Mouse (Mus musculus): ENCODE measurements around the gene Spata48. TPM values are rescaled to one million over a fixed set of nuclear protein-coding genes. Genes with fewer than 3 reads are reported as not detected.

Gene Spata48
- total and polyA plus RNA-seq, 3 experiments: 0.15 to 1.1 TPM; not detected in 1

DNA sequence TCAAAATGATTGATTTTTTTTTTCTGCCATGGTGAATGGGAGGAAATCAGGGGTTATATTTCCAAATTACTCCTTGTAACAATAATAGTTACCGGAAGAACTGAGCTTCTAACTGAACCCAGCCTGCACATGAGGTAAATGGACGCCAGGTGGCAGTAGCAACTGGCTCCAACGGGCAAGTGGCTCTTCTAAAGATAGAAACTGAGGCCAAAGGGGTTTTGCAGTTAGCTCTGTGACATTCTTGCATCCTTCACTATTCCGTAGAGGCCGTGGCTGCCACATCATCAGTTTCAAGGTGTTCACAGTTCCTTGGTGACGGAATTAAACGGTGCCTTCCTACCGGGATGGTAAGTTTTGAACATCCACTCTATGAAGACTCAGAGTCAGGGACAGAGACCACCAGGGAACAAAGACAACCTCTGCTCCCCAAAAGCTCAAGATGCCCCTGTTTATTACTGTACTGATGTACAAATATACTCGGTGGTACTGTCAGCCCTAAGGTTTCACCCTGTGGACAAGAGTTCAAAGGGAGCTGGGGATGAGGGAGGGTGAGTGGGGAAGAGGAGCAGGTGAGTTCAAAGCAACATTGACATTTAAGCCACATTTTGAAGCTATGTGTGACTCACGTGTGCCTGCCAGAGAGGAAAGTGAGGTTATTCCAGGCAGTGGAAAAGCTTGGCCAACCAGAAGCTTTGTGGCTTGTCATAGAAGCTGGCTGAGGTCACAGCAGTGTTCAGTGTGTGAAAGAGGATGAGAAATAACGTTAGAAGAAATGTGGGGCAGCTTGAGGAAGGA, 95.5 kb downstream of the Spata48 start (continued):
- TF ChIP-seq MYC (IDR thresholded peaks at IDR 0.05; ENCODE audit: low read depth, low read length) (peak; percentile 69; the same call in 1 of the 2 replicates), NRF1 (IDR thresholded peaks at IDR 0.05; ENCODE audit: insufficient read depth, low read depth, low read length, poor library complexity, severe bottlenecking) (0 out of 2 replicates have a peak, but pooled peaks have one; percentile 10), CHD2 (IDR thresholded peaks at IDR 0.05; ENCODE audit: low read length) (no peak)

DNA sequence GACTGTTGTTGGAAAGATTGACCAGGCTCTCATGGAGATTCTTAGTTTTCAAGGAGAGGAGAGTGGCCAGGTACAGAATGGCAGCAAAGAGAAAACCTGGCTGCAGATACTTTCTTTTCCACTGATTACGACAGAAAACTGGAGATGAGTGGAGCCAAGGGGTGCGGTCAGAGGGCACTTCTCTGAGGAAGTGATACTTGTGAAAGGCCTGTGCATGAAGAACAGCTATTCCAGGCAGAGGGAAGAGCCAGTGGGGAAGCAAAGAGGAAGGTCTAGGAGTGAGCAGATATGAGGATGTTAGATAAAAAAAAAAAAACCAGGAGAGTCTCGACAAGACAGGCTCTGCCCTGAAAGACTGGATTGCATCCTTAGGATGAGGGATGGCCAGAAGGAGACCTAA, 96.8 kb downstream of the Spata48 start:
- Histone ChIP-seq H3K9ac (ENCODE audit: control insufficient read depth, low read depth, low read length, poor library complexity, severe bottlenecking) (peak overlapping the region; percentile 34), H3K27me3 (ENCODE audit: control insufficient read depth in 1 of 2, insufficient read depth in 2 of 2, low read length in 2 of 2) (no peaks in the 10 kb centered on the region), H3K36me3 (ENCODE audit: control insufficient read depth in 1 of 2, insufficient read depth in 2 of 2, low read length in 2 of 2) (peaks cover 0 to 31% of the 10 kb centered on the region in 2 experiments; a peak in 2 of 4 replicates), H3K4me3 (ENCODE audit: control insufficient read depth in 1 of 2, insufficient read depth in 1 of 2, low read depth in 2 of 2, low read length in 2 of 2) (0 out of 4 replicates have a peak overlapping the region, but pooled peaks of 1 of the 2 experiments have one; percentile 3), H3K79me2 (ENCODE audit: control insufficient read depth, insufficient read depth, low read length, poor library complexity) (no peaks in the 10 kb centered on the region), H3K9me3 (replicated peaks; ENCODE audit: insufficient read depth, low read length) (no peaks in the 10 kb centered on the region), H3K4me1 (ENCODE audit: control insufficient read depth in 1 of 2, insufficient read depth in 2 of 2, low read length in 2 of 2) (peaks cover 25 to 39% of the 10 kb centered on the region in 2 experiments), H3K27ac (ENCODE audit: control insufficient read depth, low read depth, low read length) (peak overlapping the region; percentile 32)
- peak; percentile 53 for DNase-seq (ENCODE audit: low read depth, low spot score)
- TF ChIP-seq ZNF384 (IDR thresholded peaks at IDR 0.05; ENCODE audit: low read depth, low read length) (peak; percentile 54), E2F4 (IDR thresholded peaks at IDR 0.05; ENCODE audit: borderline replicate concordance, low read depth, low read length) (no peak)

DNA sequence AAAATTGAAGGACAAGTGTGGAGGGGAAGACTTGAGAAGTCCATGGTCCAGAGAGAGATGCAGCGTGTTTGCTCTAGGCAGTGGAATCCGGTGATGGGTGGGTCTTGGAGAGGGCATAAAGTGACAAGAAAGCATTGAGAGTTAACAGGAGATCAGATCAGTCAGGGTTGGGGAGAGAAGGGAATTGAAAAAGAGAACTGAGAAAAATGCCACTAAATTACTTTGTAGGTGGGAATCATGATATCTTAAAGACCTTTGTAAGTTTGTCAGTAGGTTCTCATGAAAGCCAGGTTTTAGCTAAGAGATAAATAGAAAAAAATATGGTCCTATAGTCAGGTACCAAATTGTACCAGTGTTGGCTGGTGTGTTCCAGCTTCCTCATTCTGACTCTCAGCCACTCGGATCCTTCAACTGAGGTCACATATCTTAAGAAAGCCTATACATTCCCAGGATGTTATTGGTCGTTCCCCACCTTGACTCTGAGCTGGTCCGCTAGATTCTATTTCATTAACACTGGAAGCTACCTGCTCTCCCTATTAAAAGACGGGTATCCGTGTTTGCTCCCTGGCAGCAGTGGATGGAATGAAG, 97.3 kb downstream of the Spata48 start:
- Histone ChIP-seq H3K27ac (ENCODE audit: control insufficient read depth, low read depth, low read length) (peak overlapping the region; percentile 32), H3K4me3 (ENCODE audit: control insufficient read depth in 1 of 2, insufficient read depth in 1 of 2, low read depth in 2 of 2, low read length in 2 of 2) (peak overlapping the region; percentile 6 to 16), H3K9ac (ENCODE audit: control insufficient read depth, low read depth, low read length, poor library complexity, severe bottlenecking) (peak overlapping the region; percentile 34), H3K9me3 (replicated peaks; ENCODE audit: insufficient read depth, low read length) (no peaks in the 10 kb centered on the region), H3K36me3 (ENCODE audit: control insufficient read depth in 1 of 2, insufficient read depth in 2 of 2, low read length in 2 of 2) (peaks cover 0 to 35% of the 10 kb centered on the region in 2 experiments; a peak in 2 of 4 replicates), H3K79me2 (ENCODE audit: control insufficient read depth, insufficient read depth, low read length, poor library complexity) (no peaks in the 10 kb centered on the region), H3K27me3 (ENCODE audit: control insufficient read depth in 1 of 2, insufficient read depth in 2 of 2, low read length in 2 of 2) (no peaks in the 10 kb centered on the region), H3K4me1 (ENCODE audit: control insufficient read depth in 1 of 2, insufficient read depth in 2 of 2, low read length in 2 of 2) (peaks cover 28 to 43% of the 10 kb centered on the region in 2 experiments)
- peak; percentile 83 for DNase-seq (ENCODE audit: low read depth, low spot score)
- TF ChIP-seq POLR2AphosphoS5 (IDR thresholded peaks at IDR 0.05; ENCODE audit: borderline replicate concordance, low read depth, low read length) (no peak), KAT2A (conservative IDR thresholded peaks at IDR 0.05; ENCODE audit: low read depth, low read length) (no peak), ZNF384 (IDR thresholded peaks at IDR 0.05; ENCODE audit: low read depth, low read length) (peak; percentile 2; the same call in 1 of the 2 replicates), SMC3 (IDR thresholded peaks at IDR 0.05; ENCODE audit: low read depth, low read length) (peak; percentile 20; the same call in 1 of the 2 replicates), MYB (IDR thresholded peaks at IDR 0.05; ENCODE audit: low read depth, low read length) (no peak), EP300 (IDR thresholded peaks at IDR 0.05; ENCODE audit: low read depth in 1 of 2, low read length in 2 of 2) (peak in 1 of 2 experiments; percentile 60; a peak in 3 of 4 replicates), GATA1 (IDR thresholded peaks at IDR 0.05; ENCODE audit: low read depth, low read length) (peak; percentile 39; the same call in 1 of the 2 replicates), JUND (IDR thresholded peaks at IDR 0.05; ENCODE audit: low read depth, low read length) (peak; percentile 37; the same call in 1 of the 2 replicates)
